Mouse (Mus musculus): ENCODE measurements around the gene Lclat1.
"Not testable (repeated sequence)": the region's sequence is repeated elsewhere in the genome, so short reads cannot be mapped to it uniquely, and the experiment has no call there.

The Lclat1 gene

DNA sequence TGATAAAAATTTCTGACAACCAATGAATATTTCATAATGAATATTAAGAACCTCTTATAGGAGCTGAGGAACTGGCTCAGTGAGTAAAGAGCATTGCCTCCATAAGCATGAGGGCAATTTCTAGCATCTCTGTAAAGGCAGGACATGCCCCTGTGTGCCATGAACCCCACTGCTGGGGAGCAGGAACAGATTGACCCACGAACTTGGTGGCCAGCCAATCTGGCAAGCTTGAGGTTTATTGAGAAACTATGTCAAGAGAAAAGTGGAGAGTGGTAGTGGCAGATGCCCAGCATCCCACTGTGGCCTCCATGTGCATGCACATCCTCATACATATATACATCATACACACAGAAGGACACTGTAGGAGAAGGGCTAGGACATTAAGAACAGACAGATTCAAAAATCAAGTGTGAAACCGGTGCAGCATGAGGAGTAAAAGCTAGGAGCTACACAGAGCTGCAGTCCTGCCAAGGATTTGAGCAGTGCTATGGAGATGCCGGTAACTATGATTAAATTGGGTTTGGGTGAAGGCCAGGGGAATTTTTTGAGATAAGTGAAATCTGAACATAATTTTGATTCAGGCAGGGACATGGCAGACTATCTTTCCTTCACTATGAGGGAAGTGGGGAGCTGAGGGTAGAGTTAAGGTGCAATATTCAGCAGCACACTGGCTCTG is 129.5 kb downstream of the Lclat1 start:
- DNase-seq (ENCODE audit: low read depth, low spot score) = no peak

DNA sequence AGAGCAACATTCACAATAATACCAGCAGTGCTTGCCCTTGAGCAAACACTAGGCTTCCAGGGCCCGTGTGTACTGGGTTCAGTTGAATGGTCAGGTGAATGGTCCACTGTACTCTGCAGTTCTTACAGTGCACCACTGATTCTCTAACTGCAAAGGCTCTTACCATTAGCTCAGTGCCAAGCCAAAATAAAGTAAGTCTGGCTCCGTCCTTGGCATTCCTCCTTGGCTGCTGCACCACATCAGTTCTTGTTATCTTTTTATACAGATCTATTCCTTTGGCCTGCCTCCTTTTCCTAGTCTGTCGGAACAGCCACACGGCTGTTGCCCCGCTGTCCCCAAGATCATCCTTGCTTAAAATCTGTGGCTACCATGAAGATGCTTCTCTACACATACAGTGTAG is 130.7 kb downstream of the Lclat1 start:
- no peak for DNase-seq (ENCODE audit: low read depth, low spot score)

DNA sequence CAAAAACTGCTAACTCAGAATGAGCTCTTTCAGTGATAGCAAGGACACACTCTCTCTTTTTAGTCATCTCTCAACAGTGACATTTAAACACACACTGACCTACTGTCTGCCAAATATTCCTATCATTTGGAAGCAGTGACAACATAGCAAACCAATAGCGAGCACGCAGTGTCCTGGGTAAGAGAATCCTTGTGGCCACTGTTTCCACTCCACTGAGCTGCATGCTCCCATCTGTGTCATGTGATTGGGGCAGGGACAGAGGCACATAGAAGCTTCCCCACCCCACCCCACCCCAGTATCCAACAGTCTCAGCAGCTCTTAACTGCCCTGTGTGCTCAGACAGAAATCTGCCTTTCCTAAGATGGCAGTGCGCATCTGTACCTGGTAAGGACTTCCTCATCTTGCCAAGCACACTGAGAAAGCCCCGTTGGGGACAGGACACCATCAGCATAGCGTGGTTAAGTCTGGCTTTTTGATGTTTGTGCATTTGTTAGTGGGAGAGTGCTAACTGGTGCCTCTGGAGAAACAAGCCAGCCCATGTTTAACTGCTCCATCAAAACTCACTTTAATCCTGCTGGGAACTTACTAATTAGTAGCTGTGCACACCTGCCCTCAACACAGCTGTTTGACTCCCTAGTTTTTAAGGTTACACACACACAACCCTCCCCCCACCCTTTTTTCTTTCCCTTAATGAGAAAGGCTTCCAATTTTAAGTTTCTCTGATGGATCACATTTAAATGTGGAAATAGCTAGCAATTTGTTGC is 133.5 kb downstream of the Lclat1 start:
- DNase-seq (ENCODE audit: low read depth, low spot score) = no peak

DNA sequence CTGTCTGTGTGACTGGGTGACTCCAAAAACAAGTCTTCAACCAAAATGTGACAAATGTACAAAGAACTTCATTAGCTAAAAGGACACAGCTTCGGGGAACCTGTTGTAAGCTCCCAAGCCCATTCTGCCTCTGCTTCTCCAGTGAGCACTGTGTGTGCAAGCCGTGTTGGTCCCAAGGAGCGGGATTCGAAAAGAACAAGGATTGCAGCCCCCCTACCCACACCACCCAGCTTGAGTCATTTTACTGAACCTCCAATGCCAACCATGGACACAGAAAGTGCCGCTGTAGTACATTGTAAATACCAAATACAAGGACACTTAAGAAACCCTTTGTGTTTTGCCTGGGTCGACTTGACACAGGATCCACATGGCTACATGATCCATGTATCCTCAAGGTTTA is 135.9 kb downstream of the Lclat1 start:
- no peak for DNase-seq (ENCODE audit: low read depth, low spot score)

DNA sequence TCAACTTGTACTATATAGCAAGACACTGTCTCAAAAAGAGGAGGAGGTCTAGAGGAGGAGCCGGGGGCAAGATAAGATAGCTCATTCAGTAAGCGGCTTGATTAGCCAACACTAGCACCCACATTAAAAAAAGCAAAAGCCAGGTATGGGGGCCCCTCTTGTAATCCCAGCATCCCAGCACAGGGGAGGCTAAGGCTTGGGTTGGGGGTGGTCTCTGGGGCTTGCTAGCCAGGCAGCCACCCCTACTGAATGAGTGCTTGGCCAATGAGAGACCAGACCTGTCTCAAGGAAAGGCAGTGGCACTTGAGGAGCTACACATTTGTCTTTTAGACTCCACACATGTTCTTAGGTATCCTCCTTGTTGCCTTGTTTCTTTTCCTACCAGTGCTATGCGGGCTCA is 136.8 kb downstream of the Lclat1 start:
- DNase-seq (ENCODE audit: low read depth, low spot score) = no peak

DNA sequence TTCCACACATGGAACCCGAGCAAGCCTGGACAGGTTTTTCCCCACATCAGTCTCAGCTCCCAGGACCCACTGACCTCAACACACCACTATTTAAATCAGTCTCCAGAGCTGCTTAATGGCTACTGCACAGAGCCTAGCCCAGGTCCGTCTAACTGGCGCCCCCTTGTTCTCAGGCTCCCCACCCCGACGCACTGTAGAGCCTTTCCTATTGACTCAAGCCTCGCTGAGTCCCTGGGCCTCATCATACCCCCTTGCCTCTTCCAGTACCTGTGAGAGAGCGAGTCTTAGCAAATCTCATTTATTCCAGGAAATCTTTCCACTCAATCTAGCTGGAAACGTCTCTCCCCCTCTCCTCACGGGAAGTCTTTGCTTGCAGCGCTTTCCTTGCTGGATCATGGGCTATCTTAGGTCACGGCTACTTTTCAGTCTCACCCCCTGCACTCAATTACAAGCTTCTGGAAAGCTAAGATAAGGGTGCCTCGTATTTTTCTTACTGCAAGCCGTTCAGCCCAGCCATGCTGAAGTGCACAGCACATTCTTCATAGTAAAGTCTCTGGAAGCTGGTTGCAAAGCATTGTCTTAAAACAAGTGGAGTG is 137.4 kb downstream of the Lclat1 start:
- DNase-seq (ENCODE audit: low read depth, low spot score) = no peak

DNA sequence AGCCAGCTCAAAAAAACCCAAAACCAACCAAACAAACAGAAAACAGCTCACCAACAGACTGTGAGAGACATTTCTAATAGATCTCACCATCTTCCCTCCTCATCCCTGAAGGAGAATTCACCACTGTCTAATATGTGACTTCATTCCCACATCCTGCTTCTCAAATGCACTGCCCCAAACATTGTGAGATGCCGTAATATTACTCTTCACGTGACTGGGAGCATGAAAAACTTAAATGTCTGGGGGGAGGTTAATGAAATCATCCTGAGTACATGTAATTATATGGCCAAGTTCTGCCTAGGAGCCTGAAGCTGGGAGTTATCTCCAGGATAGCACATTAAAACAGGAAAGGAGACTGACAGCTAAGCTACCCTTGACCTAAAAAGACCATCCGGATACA is 138.3 kb downstream of the Lclat1 start:
- DNase-seq (ENCODE audit: low read depth, low spot score) = no peak

DNA sequence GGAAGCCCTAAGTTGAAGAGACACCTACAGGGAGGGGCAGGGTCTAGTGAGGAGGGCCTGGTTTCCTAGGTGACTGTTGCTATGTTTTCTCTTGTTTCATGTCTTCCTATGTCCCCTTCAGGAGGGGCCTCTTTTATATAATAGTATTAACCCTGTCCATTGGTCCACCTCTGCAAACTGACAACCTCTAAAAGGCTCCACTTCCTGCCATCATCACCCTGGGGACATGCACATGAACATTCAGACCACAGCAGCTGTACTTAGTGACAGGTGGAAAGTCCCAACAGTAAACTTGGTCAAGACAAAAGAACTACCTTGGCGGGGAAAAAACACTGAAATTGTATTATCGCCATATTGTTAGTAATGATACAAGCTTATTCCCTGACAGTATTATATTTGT is 139.1 kb downstream of the Lclat1 start:
- no peak for DNase-seq (ENCODE audit: low read depth, low spot score)

DNA sequence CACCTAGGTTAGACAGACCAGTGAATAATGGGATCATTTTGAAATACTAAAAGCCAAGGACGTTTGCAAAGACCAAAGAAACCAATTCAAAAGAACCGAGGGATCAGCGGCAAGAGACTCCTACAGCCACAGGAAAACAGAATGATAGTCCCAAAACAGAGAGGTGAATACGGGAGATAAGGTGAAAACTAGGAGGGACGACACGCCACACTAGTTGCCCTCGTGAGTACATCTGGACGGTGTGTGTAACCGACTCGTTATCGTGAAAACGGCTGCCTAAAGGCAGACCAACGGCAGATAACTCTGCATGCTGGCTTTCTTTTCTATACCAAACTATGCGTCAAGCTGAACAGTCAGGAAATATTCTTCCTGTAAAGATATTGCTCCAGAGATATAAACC is 140.0 kb downstream of the Lclat1 start:
- DNase-seq (ENCODE audit: low read depth, low spot score) = no peak

DNA sequence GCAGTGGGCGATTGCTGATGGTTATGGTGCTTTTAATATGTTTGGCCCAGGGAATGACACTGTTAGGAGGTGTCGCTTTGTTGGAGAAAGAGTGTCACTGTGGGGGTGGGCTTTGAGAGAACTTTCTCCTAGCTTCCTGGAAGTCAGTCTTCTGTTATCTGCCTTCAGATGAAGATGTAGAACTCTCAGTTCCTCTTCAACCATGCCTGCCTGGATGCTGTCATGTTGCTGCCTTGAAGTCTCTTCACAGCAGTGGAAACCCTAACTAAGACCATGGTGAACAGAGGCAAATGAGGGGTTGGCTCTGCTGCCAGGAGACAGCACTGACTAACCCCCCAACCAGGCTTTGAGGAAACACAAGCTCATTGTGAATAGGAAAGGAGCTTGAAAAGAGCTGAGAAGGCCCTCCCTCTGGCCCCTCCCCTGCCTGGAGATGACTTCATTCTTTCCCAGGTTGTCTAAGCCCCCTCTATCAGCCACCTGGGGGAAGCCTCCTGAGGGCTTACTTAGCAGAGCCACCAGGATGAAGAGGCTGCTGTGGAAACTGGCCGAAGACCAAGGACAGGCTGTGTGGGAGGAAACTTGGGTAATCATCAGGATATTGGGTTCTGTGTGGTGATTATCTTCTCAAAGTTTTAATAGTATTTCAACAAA is 142.8 kb downstream of the Lclat1 start:
- no peak for DNase-seq (ENCODE audit: low read depth, low spot score)

DNA sequence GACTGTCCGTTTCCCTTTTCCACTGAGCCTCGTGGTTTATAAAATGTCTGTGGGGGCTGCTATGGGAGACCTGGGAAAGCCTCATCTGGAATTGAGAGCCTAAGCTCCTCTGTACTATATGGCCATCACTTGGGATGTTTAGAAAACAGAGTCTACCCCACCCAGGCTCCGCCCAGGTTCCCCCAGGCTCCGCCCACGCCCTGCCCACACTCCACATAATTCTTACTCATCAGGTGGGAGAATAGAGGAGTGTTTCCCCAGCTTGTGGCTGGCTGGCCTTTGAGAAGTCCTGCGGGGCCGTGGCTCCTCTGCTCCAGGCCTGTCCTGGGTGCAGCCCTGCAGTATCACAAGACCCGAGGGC is 143.3 kb downstream of the Lclat1 start:
- no peak for DNase-seq (ENCODE audit: low read depth, low spot score)

DNA sequence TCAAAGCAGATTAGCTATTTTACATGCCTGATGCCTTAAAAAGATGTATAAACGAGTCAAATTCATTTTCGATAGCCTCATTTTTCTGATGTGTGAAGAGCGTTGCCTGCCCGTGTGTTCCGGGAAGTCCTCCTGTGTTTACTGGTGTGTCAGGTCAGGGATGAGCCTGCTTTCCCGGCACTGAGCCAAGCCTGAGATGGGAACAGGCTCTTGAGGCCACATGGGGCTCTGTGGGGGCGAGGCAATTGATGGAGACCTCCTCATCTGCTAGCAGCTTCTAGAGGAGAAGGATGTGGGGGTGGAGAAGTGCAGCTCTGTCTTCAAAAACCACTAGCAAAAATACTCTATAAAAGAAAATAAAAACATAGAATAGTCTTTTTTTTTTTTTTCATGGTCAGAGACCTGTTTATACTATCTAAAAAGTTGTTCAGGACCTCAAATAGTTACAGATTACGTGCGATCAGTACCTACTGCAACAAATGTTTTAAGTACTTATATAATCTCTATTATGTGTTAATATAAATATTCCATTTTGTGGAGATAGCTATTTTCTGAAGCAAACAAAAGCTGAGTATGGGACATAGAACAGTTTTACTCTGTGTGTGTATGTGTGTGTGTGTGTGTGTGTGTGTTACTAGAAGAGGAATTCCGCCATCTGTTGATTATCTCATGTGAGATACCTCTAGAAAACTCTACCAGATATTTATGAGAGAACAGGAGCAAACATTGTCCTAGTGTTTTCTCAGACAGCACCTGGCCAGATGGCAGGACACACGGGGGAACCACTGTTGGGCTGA is 144.2 kb downstream of the Lclat1 start:
- DNase-seq (ENCODE audit: low read depth, low spot score) = no peak

DNA sequence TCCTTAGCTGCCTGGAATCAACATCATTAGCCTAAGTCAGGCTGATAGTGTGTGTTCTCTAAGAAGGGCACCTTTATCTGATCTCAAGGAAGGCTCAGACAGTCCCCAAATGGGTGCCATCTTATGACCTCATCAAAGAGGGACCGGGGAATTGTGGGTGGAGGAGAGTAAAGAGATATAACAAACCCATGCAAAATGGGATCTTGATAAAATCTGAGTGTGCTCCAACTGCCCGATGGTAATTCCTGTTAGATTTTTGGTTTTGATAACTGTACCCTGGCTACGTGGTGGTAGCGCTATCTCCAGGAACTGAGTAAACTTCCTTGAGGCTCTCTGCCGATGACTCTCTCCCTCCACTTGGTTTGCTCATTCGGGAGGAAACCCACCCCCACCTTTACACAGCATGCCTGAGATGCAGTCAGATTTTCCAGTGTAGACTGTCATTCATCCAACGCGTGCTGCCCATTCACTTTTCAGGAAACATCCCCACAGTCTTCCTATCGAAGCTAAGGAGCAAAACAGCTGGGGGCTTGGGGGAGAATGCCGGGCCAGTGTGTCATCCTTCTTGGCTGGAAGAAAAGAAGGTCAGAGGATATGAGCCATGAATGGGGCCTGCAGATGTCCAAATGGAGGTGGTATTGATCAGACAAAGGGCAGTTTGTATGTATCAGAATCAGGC is 145.6 kb downstream of the Lclat1 start:
- no peak for DNase-seq (ENCODE audit: low read depth, low spot score)

DNA sequence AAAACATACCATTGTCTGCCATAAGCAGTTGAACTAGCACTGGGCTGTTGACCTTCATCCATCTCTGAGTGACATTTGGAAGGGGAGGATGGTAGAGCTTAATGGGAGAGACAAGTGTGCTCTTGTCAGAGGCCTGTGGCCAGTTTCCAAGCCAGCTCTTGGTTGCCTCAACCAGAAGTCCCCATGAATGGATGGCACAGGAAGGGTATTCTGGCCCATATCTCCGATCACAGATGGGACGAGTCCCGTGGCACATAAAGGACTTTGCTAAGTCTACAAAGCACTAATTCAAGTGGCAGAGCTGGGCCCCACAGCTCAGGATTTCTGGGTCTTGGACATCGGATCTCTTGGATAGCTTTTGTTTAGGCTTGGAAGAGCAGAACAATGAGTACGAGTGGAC is 148.0 kb downstream of the Lclat1 start:
- DNase-seq (ENCODE audit: low read depth, low spot score) = no peak

DNA sequence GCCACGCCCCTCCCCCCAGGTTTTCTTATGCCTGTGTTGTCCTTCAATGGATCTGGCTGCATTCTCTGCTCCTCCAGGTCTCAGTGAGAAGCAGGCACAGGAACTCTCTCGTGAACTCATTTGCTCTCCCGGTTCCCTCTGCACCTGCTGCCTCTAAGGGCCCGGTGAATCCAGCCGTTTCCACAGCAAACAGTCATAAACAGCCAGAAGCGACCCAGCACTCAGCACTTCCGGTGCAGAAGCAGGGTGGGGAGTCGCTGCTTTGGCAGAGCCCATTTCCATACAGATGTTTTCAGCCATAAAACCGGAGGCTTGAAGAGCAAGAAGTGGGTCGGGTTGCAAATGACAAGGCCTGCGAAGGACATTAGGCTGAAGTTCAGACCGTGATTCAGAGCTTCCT is 150.8 kb downstream of the Lclat1 start:
- no peak for DNase-seq (ENCODE audit: low read depth, low spot score)

DNA sequence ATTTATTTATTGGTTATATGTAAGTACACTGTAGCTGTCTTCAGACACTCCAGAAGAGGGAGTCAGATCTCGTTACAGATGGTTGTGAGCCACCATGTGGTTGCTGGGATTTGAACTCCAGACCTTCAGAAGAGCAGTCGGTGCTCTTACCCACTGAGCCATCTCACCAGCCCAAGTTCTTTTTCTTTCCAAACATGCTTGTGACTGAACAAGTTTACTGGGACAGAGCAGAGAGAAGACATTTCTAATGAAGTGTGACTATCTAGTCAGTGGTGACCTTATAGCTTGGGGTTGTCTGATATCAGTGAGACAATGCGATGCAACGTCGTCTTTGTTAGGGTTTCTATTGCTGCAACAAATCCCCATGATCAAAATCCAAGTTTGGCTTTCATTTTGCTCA is 151.5 kb downstream of the Lclat1 start:
- not testable (repeated sequence) for DNase-seq (ENCODE audit: low read depth, low spot score)

DNA sequence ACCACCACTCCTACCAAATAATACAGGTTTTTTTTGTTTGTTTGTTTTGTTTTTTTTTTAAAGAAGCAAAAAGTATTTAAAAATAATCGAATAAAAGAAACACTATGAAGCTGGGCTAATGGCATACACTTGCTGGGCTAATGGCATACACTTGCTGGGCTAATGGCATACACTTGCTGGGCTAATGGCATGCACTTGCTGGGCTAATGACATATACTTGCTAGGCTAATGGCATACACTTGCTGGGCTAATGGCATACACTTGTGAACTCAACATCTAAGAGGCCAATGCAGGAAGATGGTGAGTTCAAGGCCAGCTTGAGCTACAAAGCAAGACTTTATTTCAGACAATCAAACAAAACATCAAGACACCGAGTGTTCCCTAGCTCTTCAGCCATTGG is 154.8 kb downstream of the Lclat1 start:
- no peak for DNase-seq (ENCODE audit: low read depth, low spot score)

DNA sequence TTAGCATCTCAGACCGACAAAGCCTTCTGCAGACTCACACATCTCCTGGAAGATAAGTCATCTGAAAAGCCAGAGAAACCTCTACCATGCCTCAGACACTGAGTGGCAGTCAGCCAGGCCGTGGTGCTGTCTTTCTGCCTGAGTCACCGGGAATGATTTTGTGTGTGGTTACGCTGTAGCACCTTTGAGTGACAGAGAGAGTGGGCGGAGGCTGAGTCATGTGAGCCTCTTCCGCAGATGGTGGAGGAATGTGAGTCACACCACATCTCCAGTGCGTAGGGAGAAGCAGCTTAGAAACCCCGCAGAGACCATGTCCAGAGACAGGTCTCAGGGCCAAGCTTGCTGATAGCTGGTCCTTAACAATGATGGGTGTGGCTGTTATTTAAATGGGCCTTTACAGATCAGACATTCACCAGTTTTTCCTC is 155.3 kb downstream of the Lclat1 start:
- DNase-seq (ENCODE audit: low read depth, low spot score) = no peak

DNA sequence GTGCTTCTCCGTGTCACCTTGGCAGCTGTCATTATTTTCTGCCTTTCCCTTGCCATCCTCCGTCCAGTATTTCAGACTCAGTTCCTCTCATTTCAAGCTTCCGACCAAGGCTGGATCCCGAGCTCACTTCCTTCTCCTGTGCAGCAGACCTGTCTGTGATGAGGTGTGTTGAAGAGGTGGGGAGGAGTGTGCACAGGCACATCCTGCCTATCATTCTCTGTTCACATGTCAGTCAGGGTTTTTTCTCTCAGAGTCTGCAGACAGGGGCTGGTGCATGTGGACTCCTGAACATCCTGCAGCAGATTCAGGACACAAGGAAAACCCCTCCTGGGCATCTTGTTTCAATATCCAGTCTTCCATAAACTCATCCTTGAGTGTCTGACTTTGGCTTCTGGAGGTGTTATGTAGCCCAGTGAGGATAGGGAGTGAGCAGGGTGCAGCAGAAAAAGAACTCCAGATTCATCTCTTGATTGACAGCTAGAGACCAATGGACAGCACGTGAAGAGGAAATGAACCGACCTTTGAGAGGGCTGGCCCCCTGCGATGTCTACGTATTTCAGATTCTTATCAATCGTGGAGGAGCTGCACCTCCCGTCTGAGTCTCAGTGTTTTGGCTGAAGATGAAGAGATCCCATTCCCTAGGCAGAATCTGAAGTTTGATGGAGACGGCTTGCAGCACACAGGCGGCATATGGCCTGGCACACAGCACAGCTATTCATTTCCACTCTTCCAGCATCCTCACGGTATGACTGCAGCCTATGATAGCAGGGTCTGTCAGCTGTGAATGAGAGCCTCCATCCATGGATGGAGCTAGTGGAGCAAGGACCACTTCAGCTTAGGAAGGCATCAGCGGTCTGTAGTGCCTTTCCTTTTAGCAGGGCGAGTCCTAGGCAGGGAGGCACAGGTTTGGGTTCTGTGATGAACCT is 163.3 kb downstream of the Lclat1 start:
- no peak for DNase-seq (ENCODE audit: low read depth, low spot score)

Data from c-Kit-negative CD71-positive TER-119-positive erythroid progenitor cells, embryonic 14.5 days (primary cell).